Mouse (Mus musculus) layer of hippocampus, adult 9-11 months (tissue): ENCODE data around the gene Sel1l3.

ENCODE experiments used
- DNase-seq: peaks from one replicate; pipeline ENCODE4 v3.0.0; 2022

The Sel1l3 gene

DNA sequence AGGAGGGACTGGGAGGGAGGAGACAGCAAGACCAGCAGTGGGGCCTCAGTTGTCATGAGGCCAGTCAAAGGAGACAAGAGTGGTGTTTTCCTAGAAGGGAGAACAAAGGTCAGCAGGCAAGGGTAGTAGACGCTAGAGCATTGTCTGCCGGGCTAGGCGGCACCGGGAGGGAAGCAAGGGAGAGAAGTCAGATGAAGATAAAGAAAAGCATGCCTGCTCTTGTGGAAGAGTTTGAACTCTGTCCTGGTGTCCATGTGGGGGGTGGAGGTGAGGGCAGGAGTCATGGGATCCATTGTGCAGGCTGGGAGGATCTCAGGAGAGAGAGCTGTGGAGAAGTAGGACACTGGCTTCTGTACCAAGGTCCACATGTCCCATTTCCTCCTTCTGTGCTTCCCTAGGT is 135.3 kb downstream of the Sel1l3 start:
- DNase-seq: no peak

DNA sequence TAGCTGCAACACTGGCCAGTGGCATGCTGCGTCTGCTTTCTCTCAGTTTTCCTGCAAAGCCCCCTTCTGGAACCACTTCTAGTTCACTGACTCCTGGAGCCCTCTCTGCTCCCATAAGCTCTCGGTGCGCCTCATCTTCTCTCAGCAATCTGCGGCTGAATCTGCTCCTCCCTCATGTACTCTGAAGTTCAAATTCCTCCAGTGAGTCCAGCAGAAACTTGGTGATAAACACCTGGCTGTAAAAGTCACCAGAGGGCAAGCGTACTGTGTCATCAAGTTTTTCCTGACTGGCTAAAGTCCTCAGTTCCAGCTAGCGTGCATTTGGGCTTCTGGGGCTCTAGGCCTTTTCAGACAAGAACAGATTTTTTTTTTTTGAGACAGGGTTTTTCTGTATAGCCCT is 139.2 kb downstream of the Sel1l3 start:
- DNase-seq: no peak

DNA sequence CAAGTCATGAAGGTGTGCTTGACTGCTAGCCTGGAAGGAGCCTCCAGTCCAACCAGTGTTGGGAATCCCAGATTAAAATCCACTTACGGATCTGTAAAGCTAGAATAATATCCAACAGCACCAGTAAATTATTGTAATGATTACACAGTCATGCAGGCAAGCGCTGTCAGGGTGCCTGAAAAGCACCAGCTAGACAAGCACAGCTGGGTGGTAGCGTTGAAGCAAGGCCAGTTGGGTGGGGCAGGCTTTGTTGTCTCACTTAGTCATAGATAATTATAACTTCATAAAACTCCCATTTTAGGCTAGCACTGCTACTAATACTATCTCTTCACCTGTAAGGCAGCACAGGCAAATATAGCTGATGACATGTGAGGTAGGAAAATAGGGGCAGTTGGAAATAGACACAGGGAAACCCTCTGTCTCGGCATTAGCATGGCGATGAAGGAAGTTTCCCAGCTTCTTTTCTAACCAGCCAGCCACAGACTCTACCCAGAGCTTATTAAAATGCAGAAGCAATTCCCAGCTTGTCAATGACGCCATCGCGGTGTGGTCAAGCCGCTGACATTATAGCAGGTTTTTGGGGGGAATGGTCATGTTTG is 152.1 kb downstream of the Sel1l3 start:
- DNase-seq: no peak
